Mouse (Mus musculus) heart, embryonic 13.5 days (tissue): ENCODE data around the gene Fhit. TPM values are rescaled to one million over a fixed set of nuclear protein-coding genes. Genes with fewer than 3 reads are reported as not detected.

Experiments
- ATAC-seq: fragments of 200-750 bp; cut with Nextera tagmentation; 2 replicates; pipeline ENCODE4 v1.8.0; 2017; ENCODE audit warnings: moderate TSS enrichment; ENCODE audit not compliant: insufficient number of reproducible peaks, low FRiP score, low TSS enrichment; ENCODE audit errors: extremely low read depth
- H3K27ac ChIP-seq: fragments of 300-500 bp; sonication (generic); replicated peaks from 2 replicates; pipeline ENCODE4 v1.5.1; 2015; ENCODE audit warnings: moderate library complexity, mild to moderate bottlenecking, inconsistent platforms
- H3K27me3 ChIP-seq: fragments of 300-500 bp; sonication (generic); replicated peaks from 2 replicates; pipeline ENCODE4 v1.6.1; 2015; ENCODE audit warnings: mild to moderate bottlenecking, inconsistent platforms
- H3K36me3 ChIP-seq: fragments of 300-500 bp; sonication (generic); 2 replicates; pipeline ENCODE4 v1.6.1; 2015; ENCODE audit warnings: mild to moderate bottlenecking, inconsistent platforms
- H3K4me1 ChIP-seq: fragments of 300-500 bp; sonication (generic); 2 replicates; pipeline ENCODE4 v1.6.1; 2015; ENCODE audit warnings: inconsistent platforms
- H3K4me2 ChIP-seq: fragments of 300-500 bp; sonication (generic); 2 replicates; pipeline ENCODE4 v1.6.1; 2015; ENCODE audit warnings: inconsistent platforms, mild to moderate bottlenecking, moderate library complexity
- H3K4me3 ChIP-seq: fragments of 300-500 bp; sonication (generic); 2 replicates; pipeline ENCODE4 v1.5.1; 2015; ENCODE audit warnings: moderate library complexity, mild to moderate bottlenecking, inconsistent platforms
- H3K9ac ChIP-seq: fragments of 300-500 bp; sonication (generic); 2 replicates; pipeline ENCODE4 v1.6.1; 2015; ENCODE audit warnings: inconsistent platforms, mild to moderate bottlenecking, moderate library complexity
- H3K9me3 ChIP-seq: fragments of 300-500 bp; sonication (generic); 2 replicates; pipeline ENCODE4 v1.6.1; 2016; ENCODE audit warnings: inconsistent platforms
- WGBS: fragments of 180-500 bp; shearing (Covaris S2); methylation state at CpG from one replicate; pipeline ENCODE4 v1.1.7; 2015; ENCODE audit warnings: mixed read lengths; 5-methylcytosine and 5-hydroxymethylcytosine counted together
- polyA plus RNA-seq: library from polyadenylated mRNA; unstranded; fragments of >200 nt; fragmentation: Nextera tagmentation; extraction: Ambion mirVana; gene quantifications from 2 replicates; pipeline ENCODE4 v1.2.1, GENCODE M21; 2015

Fhit gene
- polyA plus RNA-seq, 1 experiment from 2014 or later = 4.4 TPM

GRCm38 (mm10) chr14:10568937-10569552 lies 592.8 kb downstream of the Fhit start:
- Histone ChIP-seq H3K9ac (no peak overlapping the region), H3K4me1 (no peaks in the 10 kb centered on the region), H3K27me3 (no peaks in the 10 kb centered on the region), H3K4me3 (no peak overlapping the region), H3K4me2 (no peak overlapping the region), H3K27ac (no peak overlapping the region), H3K9me3 (no peaks in the 10 kb centered on the region), H3K36me3 (no peaks in the 10 kb centered on the region)
- WGBS = 72% methylated on average over 3 of the region's 3 CpGs
- ATAC-seq = no peak

GRCm38 (mm10) chr14:10567771-10568170 lies 594.1 kb downstream of the Fhit start:
- H3K9ac ChIP-seq = no peak overlapping the region
- ATAC-seq = no peak
- H3K9me3 ChIP-seq = no peaks in the 10 kb centered on the region
- no peaks in the 10 kb centered on the region for H3K4me1 ChIP-seq
- H3K4me2 ChIP-seq = no peak overlapping the region
- no peak overlapping the region for H3K27ac ChIP-seq
- H3K27me3 ChIP-seq = no peaks in the 10 kb centered on the region
- no peak overlapping the region for H3K4me3 ChIP-seq
- WGBS = 68% methylated on average over 2 of the region's 2 CpGs
- no peaks in the 10 kb centered on the region for H3K36me3 ChIP-seq

GRCm38 (mm10) chr14:10554755-10555154 lies 607.1 kb downstream of the Fhit start:
- Histone ChIP-seq H3K36me3 (no peaks in the 10 kb centered on the region), H3K9ac (no peak overlapping the region), H3K4me3 (no peak overlapping the region), H3K4me1 (peaks cover 9% of the 10 kb centered on the region; the same call in 1 of the 2 replicates), H3K27me3 (no peaks in the 10 kb centered on the region), H3K9me3 (no peaks in the 10 kb centered on the region), H3K4me2 (peak overlapping the region; percentile 8; the same call in 1 of the 2 replicates), H3K27ac (no peak overlapping the region)
- WGBS = 18% methylated on average over 6 of the region's 6 CpGs
- ATAC-seq = no peak

- no peak overlapping the region for H3K9ac ChIP-seq
- H3K9me3 ChIP-seq = no peaks in the 10 kb centered on the region
- no peaks in the 10 kb centered on the region for H3K36me3 ChIP-seq
- no peak overlapping the region for H3K4me2 ChIP-seq
- H3K27ac ChIP-seq = no peak overlapping the region
- no peaks in the 10 kb centered on the region for H3K27me3 ChIP-seq
- 75% methylated on average over 2 of the region's 2 CpGs for WGBS
- H3K4me3 ChIP-seq = no peak overlapping the region
- no peak for ATAC-seq
- H3K4me1 ChIP-seq = no peaks in the 10 kb centered on the region
Measured at GRCm38 (mm10) chr14:10548632-10549031, 613.2 kb downstream of the Fhit start.

- Histone ChIP-seq H3K27ac (no peak overlapping the region), H3K36me3 (no peaks in the 10 kb centered on the region), H3K9ac (no peak overlapping the region), H3K27me3 (no peaks in the 10 kb centered on the region), H3K4me3 (no peak overlapping the region), H3K4me1 (no peaks in the 10 kb centered on the region), H3K4me2 (no peak overlapping the region), H3K9me3 (no peaks in the 10 kb centered on the region)
- no peak for ATAC-seq
- 48% methylated on average over 3 of the region's 3 CpGs for WGBS
Measured at GRCm38 (mm10) chr14:10545916-10546315, 615.9 kb downstream of the Fhit start.

- Histone ChIP-seq H3K27me3 (no peaks in the 10 kb centered on the region), H3K27ac (no peak overlapping the region), H3K9me3 (no peaks in the 10 kb centered on the region), H3K4me2 (no peak overlapping the region), H3K4me1 (peaks cover 5% of the 10 kb centered on the region), H3K4me3 (no peak overlapping the region), H3K36me3 (no peaks in the 10 kb centered on the region), H3K9ac (no peak overlapping the region)
- WGBS = 67% methylated on average over 2 of the region's 2 CpGs
- ATAC-seq = no peak
Measured at GRCm38 (mm10) chr14:10534862-10535261, 627.0 kb downstream of the Fhit start.

- H3K9me3 ChIP-seq = no peaks in the 10 kb centered on the region
- ATAC-seq = no peak
- H3K27me3 ChIP-seq = no peaks in the 10 kb centered on the region
- no peak overlapping the region for H3K4me3 ChIP-seq
- no peak overlapping the region for H3K9ac ChIP-seq
- H3K27ac ChIP-seq = no peak overlapping the region
- H3K4me2 ChIP-seq = no peak overlapping the region
- H3K36me3 ChIP-seq = no peaks in the 10 kb centered on the region
- peaks cover 5% of the 10 kb centered on the region for H3K4me1 ChIP-seq
- WGBS = 65% methylated on average over 8 of the region's 8 CpGs
Measured at GRCm38 (mm10) chr14:10531748-10532500, 629.9 kb downstream of the Fhit start.

- H3K27ac ChIP-seq = peak overlapping the region; percentile 36; the same call in 1 of the 2 replicates
- H3K27me3 ChIP-seq = no peaks in the 10 kb centered on the region
- no peak for ATAC-seq
- no peak overlapping the region for H3K9ac ChIP-seq
- H3K4me2 ChIP-seq = no peak overlapping the region
- H3K36me3 ChIP-seq = no peaks in the 10 kb centered on the region
- no peaks in the 10 kb centered on the region for H3K9me3 ChIP-seq
- WGBS = 44% methylated on average over 2 of the region's 2 CpGs
- H3K4me1 ChIP-seq = peaks cover 1% of the 10 kb centered on the region; the same call in 1 of the 2 replicates
- H3K4me3 ChIP-seq = no peak overlapping the region
Measured at GRCm38 (mm10) chr14:10526800-10527199, 635.0 kb downstream of the Fhit start.

- no peak overlapping the region for H3K9ac ChIP-seq
- H3K27ac ChIP-seq = no peak overlapping the region
- no peak overlapping the region for H3K4me3 ChIP-seq
- WGBS = 80% methylated on average over 4 of the region's 4 CpGs
- H3K4me2 ChIP-seq = no peak overlapping the region
- H3K9me3 ChIP-seq = no peaks in the 10 kb centered on the region
- H3K4me1 ChIP-seq = no peaks in the 10 kb centered on the region; the same call in 1 of the 2 replicates
- no peaks in the 10 kb centered on the region for H3K36me3 ChIP-seq
- H3K27me3 ChIP-seq = no peaks in the 10 kb centered on the region
- ATAC-seq = no peak
Measured at GRCm38 (mm10) chr14:10525786-10526185, 636.0 kb downstream of the Fhit start.

GRCm38 (mm10) chr14:10514026-10514425 lies 647.8 kb downstream of the Fhit start:
- no peaks in the 10 kb centered on the region for H3K9me3 ChIP-seq
- no peak for ATAC-seq
- no peaks in the 10 kb centered on the region for H3K27me3 ChIP-seq
- H3K4me3 ChIP-seq = no peak overlapping the region
- H3K9ac ChIP-seq = no peak overlapping the region
- no peak overlapping the region for H3K27ac ChIP-seq
- no peaks in the 10 kb centered on the region for H3K36me3 ChIP-seq
- H3K4me1 ChIP-seq = no peaks in the 10 kb centered on the region
- H3K4me2 ChIP-seq = no peak overlapping the region

GRCm38 (mm10) chr14:10509252-10509651 lies 652.6 kb downstream of the Fhit start:
- Histone ChIP-seq H3K27me3 (no peaks in the 10 kb centered on the region), H3K4me1 (no peaks in the 10 kb centered on the region), H3K27ac (no peak overlapping the region), H3K9me3 (no peaks in the 10 kb centered on the region), H3K4me3 (no peak overlapping the region), H3K4me2 (no peak overlapping the region), H3K36me3 (no peaks in the 10 kb centered on the region), H3K9ac (no peak overlapping the region)
- ATAC-seq = no peak

- WGBS = 57% methylated on average over 1 of the region's 1 CpGs
- Histone ChIP-seq H3K9me3 (no peaks in the 10 kb centered on the region), H3K4me3 (no peak overlapping the region)
Measured at GRCm38 (mm10) chr14:10507560-10507959, 654.3 kb downstream of the Fhit start.

More at GRCm38 (mm10) chr14:10507560-10507959, 654.3 kb downstream of the Fhit start:
- Histone ChIP-seq H3K4me1 (no peaks in the 10 kb centered on the region), H3K4me2 (no peak overlapping the region), H3K27me3 (no peaks in the 10 kb centered on the region), H3K36me3 (no peaks in the 10 kb centered on the region), H3K27ac (no peak overlapping the region), H3K9ac (no peak overlapping the region)
- no peak for ATAC-seq
